Mouse (Mus musculus): ENCODE data around the gene Krtap9-3. TPM values are rescaled to one million over a fixed set of nuclear protein-coding genes. Genes with fewer than 3 reads are reported as not detected.

The Krtap9-3 gene
- polyA plus RNA-seq (2014; fragmentation: Illumina TruSeq; extraction: RNeasy Lipid Tissue Mini Kit (QIAGEN cat#74804); ENCODE audit: low read depth, low replicate concordance), result not detected

DNA sequence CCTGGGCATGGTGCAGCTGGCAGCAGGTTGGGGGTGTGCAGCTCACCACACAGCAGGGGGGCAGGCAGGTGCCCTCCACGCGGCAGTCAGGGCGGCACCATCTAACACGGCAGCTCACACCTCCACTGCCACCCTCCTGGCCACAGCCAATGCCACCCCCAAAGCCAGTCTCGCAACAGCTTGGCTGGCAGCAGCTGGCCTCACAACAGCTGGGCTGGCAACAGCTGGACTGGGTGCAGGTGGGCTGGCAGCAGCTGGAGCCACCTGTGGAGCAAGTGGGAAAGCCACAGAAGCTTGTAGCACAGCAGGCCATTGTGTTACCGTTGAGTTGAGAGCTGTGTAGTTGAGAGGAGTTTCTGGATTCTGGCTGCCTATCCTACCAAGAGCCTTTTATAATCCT is at the start of gene Krtap9-3:
Gene Krtap9-3 (minus strand): TSS at position 364 of the 400 bp plus-strand sequence.

DNA sequence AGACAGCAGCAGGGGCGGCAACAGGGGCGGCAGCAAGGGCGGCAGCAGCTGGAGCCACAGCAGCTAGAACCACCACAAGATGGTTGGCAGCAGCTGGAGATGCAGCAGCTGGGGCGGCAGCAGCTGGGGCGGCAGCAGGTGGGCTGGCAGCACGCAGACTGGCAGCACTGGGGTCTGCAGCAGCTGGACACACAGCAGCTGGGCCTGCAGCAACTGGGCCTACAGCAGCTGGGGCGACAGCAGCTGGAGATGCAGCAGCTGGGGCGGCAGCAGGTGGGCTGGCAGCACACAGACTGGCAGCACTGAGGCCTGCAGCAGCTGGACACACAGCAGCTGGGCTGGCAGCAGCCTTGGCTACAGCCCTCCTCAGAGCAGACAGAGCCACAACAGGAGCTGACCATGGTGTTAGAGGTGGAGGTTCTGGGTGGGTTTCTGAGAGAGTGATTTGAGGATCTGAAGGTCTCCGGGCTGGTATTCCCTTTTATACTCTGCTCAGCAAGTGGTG is 45.8 kb upstream of the Krtap9-3 start, which contains the start of gene Krtap4-7:
Gene Krtap4-7 (minus strand): TSS at position 455 of the 505 bp plus-strand sequence.

GRCm38 (mm10) chr11:99634653-99635134 is 36.8 kb upstream of the Krtap9-3 start, which contains the start of gene Krtap4-2:
Krtap4-2 (minus strand) TSS chr11:99635084.

DNA sequence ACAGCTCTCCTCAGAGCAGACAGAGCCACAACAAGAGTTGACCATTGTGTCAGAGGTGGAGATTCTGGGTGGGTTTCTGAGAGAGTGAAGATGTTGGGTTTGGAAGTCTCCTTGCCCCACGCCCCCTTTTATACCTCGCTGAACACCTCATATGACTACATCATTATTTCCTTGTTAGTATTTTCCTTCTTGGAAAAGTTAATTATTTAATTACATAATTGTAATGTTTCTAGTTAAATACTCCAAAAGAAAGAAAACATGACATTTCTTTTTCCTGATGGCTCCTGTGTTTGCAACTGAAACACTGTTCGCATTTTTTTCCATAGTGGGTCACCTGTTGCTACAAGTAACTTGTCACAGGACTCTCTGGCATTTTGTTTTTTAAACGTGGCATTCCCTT is 30.2 kb upstream of the Krtap9-3 start, which contains the start of gene Krtap4-1:
Gene Krtap4-1 (minus strand): TSS at position 101 of the 400 bp plus-strand sequence.

DNA sequence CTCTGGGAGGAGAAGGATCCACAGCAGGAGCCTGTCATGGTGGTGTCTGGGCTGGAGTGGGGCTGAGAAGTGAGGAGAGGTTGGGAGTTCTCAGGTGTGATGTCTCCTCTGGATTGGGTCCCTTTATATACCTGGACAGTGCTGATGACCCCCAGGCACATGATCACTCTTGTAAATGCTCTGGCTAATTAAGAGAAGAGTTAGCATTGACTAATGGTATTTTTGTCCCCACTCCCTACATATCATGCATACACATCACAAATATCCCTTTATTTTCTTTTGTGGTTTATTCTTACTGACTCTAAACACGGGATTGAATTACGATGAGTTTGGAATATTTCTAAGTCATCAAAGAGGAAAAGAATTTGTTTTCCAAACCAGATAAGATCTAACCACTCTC is 22.4 kb upstream of the Krtap9-3 start, which contains the start of gene Gm11562:
Gene Gm11562 (minus strand): TSS at position 101 of the 400 bp plus-strand sequence.

GRCm38 (mm10) chr11:99614796-99615363 is 17.0 kb upstream of the Krtap9-3 start, which contains the start of gene Krtap2-4:
Krtap2-4 (minus strand) TSS chr11:99614846.

GRCm38 (mm10) chr11:99610089-99610488 is 12.2 kb upstream of the Krtap9-3 start, which contains the start of gene Gm11937:
Gm11937 (minus strand) TSS chr11:99610189.

DNA sequence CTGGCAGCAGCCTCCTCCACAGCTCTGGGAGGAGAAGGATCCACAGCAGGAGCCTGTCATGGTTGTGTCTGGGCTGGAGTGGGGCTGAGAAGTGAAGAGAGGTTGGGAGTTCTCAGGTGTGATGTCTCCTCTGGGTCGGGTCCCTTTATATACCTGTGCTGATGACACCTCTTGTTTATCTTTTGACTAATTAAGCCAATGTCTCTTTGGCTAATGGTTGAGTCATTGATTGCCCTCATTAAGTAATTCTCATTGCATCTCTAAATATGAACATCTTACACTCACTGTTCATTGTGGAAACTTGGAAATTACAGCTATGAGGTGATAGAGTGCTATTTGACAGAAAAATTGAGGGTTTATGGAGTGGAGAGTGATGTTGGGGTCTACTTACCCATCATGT is 5.3 kb upstream of the Krtap9-3 start, which contains the start of gene Gm11938:
Gene Gm11938 (minus strand): TSS at position 101 of the 400 bp plus-strand sequence.

DNA sequence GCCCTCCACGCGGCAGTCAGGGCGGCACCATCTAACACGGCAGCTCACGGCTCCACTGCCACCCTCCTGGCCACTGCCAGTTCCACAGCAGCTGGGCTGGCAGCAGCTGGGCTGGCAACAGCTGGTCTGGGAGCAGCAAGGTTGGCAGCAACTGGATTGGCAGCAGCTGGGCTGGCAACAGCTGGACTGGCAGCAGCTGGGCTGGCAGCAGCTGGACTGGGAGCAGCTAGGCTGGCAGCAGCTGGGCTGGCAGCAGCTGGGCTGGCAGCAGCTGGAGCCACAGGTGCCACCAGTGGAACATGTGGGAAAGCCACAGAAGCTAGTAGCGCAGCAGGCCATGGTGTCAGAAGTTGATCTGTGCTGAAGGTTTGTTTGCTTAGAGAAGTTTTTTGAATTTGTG is 6.9 kb downstream of the Krtap9-3 start, which contains the start of gene Krtap1-3:
Gene Krtap1-3 (minus strand): TSS at position 359 of the 400 bp plus-strand sequence.

DNA sequence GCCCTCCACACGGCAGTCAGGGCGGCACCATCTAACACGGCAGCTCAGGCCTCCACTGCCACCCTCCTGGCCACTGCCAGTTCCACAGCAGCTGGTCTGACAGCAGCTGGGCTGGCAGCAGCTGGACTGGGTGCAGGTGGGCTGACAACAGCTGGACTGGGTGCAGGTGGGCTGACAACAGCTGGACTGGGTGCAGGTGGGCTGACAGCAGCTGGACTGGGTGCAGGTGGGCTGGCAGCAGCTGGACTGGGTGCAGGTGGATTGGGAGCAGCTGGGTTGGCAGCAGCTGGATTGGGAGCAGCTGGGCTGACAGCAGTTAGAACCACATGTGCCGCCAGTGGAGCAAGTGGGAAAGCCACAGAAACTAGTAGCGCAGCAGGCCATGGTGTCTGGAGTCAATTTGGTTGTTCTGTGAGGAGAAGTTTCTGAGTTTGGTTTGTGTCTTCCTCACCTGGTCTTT is 14.6 kb downstream of the Krtap9-3 start, which contains the start of gene Krtap1-4:
Gene Krtap1-4 (minus strand): TSS at position 410 of the 460 bp plus-strand sequence.

GRCm38 (mm10) chr11:99580636-99581035 is 17.3 kb downstream of the Krtap9-3 start, which contains the start of gene Krtap1-5:
Krtap1-5 (minus strand) TSS chr11:99581016.

DNA sequence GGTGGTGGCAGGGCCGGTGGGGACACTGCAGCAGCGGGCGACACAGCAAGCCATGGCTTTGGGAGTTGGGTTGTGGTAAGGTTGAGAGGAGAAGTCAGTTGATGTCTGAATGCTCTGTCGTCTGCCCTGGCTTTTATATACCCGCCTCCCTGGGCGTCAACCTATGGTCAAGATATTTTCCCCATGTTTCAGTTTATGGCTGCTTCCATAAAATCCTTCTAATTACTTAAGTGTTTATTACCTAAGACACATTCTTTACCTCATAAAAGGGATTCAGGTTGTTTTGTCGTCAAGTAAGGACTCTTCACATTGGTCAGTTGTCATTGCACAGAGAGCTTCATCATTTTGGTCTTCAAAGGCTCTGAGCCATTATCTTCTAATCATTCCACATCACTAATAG is 31.4 kb downstream of the Krtap9-3 start, which contains the start of gene Krtap3-1:
Gene Krtap3-1 (minus strand): TSS at position 101 of the 400 bp plus-strand sequence.

GRCm38 (mm10) chr11:99559366-99559765 is 38.5 kb downstream of the Krtap9-3 start, which contains the start of gene Gm11939:
Gm11939 (minus strand) TSS chr11:99559466.

GRCm38 (mm10) chr11:99556753-99557152 is 41.2 kb downstream of the Krtap9-3 start, which contains the start of gene Krtap3-2:
Krtap3-2 (minus strand) TSS chr11:99556853.

GRCm38 (mm10) chr11:99550765-99551164 is 47.1 kb downstream of the Krtap9-3 start, which contains the start of gene Krtap3-3:
Krtap3-3 (minus strand) TSS chr11:99550865.

Other genes with a start within 250 kb of the Krtap9-3 start
- not detected for gene Krt27, start 247.0 kb downstream of the Krtap9-3 start, polyA plus RNA-seq (2014; fragmentation: Illumina TruSeq; extraction: RNeasy Lipid Tissue Mini Kit (QIAGEN cat#74804); ENCODE audit: low read depth, low replicate concordance)
- gene Krt28, start 223.2 kb downstream of the Krtap9-3 start, polyA plus RNA-seq (2014; fragmentation: Illumina TruSeq; extraction: RNeasy Lipid Tissue Mini Kit (QIAGEN cat#74804); ENCODE audit: low read depth, low replicate concordance), result not detected
- gene Krt10, start 208.7 kb downstream of the Krtap9-3 start, polyA plus RNA-seq (2014; fragmentation: Illumina TruSeq; extraction: RNeasy Lipid Tissue Mini Kit (QIAGEN cat#74804); ENCODE audit: low read depth, low replicate concordance), result 6.3 TPM
- not detected for gene Krt12, start 175.8 kb downstream of the Krtap9-3 start, polyA plus RNA-seq (2014; fragmentation: Illumina TruSeq; extraction: RNeasy Lipid Tissue Mini Kit (QIAGEN cat#74804); ENCODE audit: low read depth, low replicate concordance)
- gene Krt20, start 160.0 kb downstream of the Krtap9-3 start, polyA plus RNA-seq (2014; fragmentation: Illumina TruSeq; extraction: RNeasy Lipid Tissue Mini Kit (QIAGEN cat#74804); ENCODE audit: low read depth, low replicate concordance), result not detected
- 2.0 TPM for gene Krt23, start 105.0 kb downstream of the Krtap9-3 start, polyA plus RNA-seq (2014; fragmentation: Illumina TruSeq; extraction: RNeasy Lipid Tissue Mini Kit (QIAGEN cat#74804); ENCODE audit: low read depth, low replicate concordance)
- not detected for gene Krt39, start 76.8 kb downstream of the Krtap9-3 start, polyA plus RNA-seq (2014; fragmentation: Illumina TruSeq; extraction: RNeasy Lipid Tissue Mini Kit (QIAGEN cat#74804); ENCODE audit: low read depth, low replicate concordance)
- gene Krt40, start 54.9 kb downstream of the Krtap9-3 start, polyA plus RNA-seq (2014; fragmentation: Illumina TruSeq; extraction: RNeasy Lipid Tissue Mini Kit (QIAGEN cat#74804); ENCODE audit: low read depth, low replicate concordance), result not detected
- not detected for gene Krtap3-3, start 47.2 kb downstream of the Krtap9-3 start, polyA plus RNA-seq (2014; fragmentation: Illumina TruSeq; extraction: RNeasy Lipid Tissue Mini Kit (QIAGEN cat#74804); ENCODE audit: low read depth, low replicate concordance)
- gene Krtap3-2, start 41.3 kb downstream of the Krtap9-3 start, polyA plus RNA-seq (2014; fragmentation: Illumina TruSeq; extraction: RNeasy Lipid Tissue Mini Kit (QIAGEN cat#74804); ENCODE audit: low read depth, low replicate concordance), result not detected
- gene Gm11939, start 38.6 kb downstream of the Krtap9-3 start, polyA plus RNA-seq (2014; fragmentation: Illumina TruSeq; extraction: RNeasy Lipid Tissue Mini Kit (QIAGEN cat#74804); ENCODE audit: low read depth, low replicate concordance), result not detected
- not detected for gene Krtap3-1, start 31.5 kb downstream of the Krtap9-3 start, polyA plus RNA-seq (2014; fragmentation: Illumina TruSeq; extraction: RNeasy Lipid Tissue Mini Kit (QIAGEN cat#74804); ENCODE audit: low read depth, low replicate concordance)
- not detected for gene Krtap1-5, start 17.1 kb downstream of the Krtap9-3 start, polyA plus RNA-seq (2014; fragmentation: Illumina TruSeq; extraction: RNeasy Lipid Tissue Mini Kit (QIAGEN cat#74804); ENCODE audit: low read depth, low replicate concordance)
- not detected for gene Krtap1-4, start 14.5 kb downstream of the Krtap9-3 start, polyA plus RNA-seq (2014; fragmentation: Illumina TruSeq; extraction: RNeasy Lipid Tissue Mini Kit (QIAGEN cat#74804); ENCODE audit: low read depth, low replicate concordance)
- not detected for gene Krtap1-3, start 6.8 kb downstream of the Krtap9-3 start, polyA plus RNA-seq (2014; fragmentation: Illumina TruSeq; extraction: RNeasy Lipid Tissue Mini Kit (QIAGEN cat#74804); ENCODE audit: low read depth, low replicate concordance)
- gene Gm11938, start 5.2 kb upstream of the Krtap9-3 start, polyA plus RNA-seq (2014; fragmentation: Illumina TruSeq; extraction: RNeasy Lipid Tissue Mini Kit (QIAGEN cat#74804); ENCODE audit: low read depth, low replicate concordance), result not detected
- not detected for gene Gm11937, start 12.1 kb upstream of the Krtap9-3 start, polyA plus RNA-seq (2014; fragmentation: Illumina TruSeq; extraction: RNeasy Lipid Tissue Mini Kit (QIAGEN cat#74804); ENCODE audit: low read depth, low replicate concordance)
- not detected for gene Krtap2-4, start 16.7 kb upstream of the Krtap9-3 start, polyA plus RNA-seq (2014; fragmentation: Illumina TruSeq; extraction: RNeasy Lipid Tissue Mini Kit (QIAGEN cat#74804); ENCODE audit: low read depth, low replicate concordance)
- not detected for gene Gm11562, start 22.3 kb upstream of the Krtap9-3 start, polyA plus RNA-seq (2014; fragmentation: Illumina TruSeq; extraction: RNeasy Lipid Tissue Mini Kit (QIAGEN cat#74804); ENCODE audit: low read depth, low replicate concordance)
- gene Krtap4-1, start 30.1 kb upstream of the Krtap9-3 start, polyA plus RNA-seq (2014; fragmentation: Illumina TruSeq; extraction: RNeasy Lipid Tissue Mini Kit (QIAGEN cat#74804); ENCODE audit: low read depth, low replicate concordance), result not detected
- not detected for gene Krtap4-2, start 37.0 kb upstream of the Krtap9-3 start, polyA plus RNA-seq (2014; fragmentation: Illumina TruSeq; extraction: RNeasy Lipid Tissue Mini Kit (QIAGEN cat#74804); ENCODE audit: low read depth, low replicate concordance)
- gene Krtap4-7, start 46.0 kb upstream of the Krtap9-3 start, polyA plus RNA-seq (2014; fragmentation: Illumina TruSeq; extraction: RNeasy Lipid Tissue Mini Kit (QIAGEN cat#74804); ENCODE audit: low read depth, low replicate concordance), result not detected
- gene Gm11555, start 52.1 kb upstream of the Krtap9-3 start, polyA plus RNA-seq (2014; fragmentation: Illumina TruSeq; extraction: RNeasy Lipid Tissue Mini Kit (QIAGEN cat#74804); ENCODE audit: low read depth, low replicate concordance), result not detected
- not detected for gene Gm11563, start 60.9 kb upstream of the Krtap9-3 start, polyA plus RNA-seq (2014; fragmentation: Illumina TruSeq; extraction: RNeasy Lipid Tissue Mini Kit (QIAGEN cat#74804); ENCODE audit: low read depth, low replicate concordance)
- not detected for gene Krtap4-6, start 67.9 kb upstream of the Krtap9-3 start, polyA plus RNA-seq (2014; fragmentation: Illumina TruSeq; extraction: RNeasy Lipid Tissue Mini Kit (QIAGEN cat#74804); ENCODE audit: low read depth, low replicate concordance)
- not detected for gene Gm14190, start 92.6 kb upstream of the Krtap9-3 start, polyA plus RNA-seq (2014; fragmentation: Illumina TruSeq; extraction: RNeasy Lipid Tissue Mini Kit (QIAGEN cat#74804); ENCODE audit: low read depth, low replicate concordance)
- gene Gm14180, start 136.2 kb upstream of the Krtap9-3 start, polyA plus RNA-seq (2014; fragmentation: Illumina TruSeq; extraction: RNeasy Lipid Tissue Mini Kit (QIAGEN cat#74804); ENCODE audit: low read depth, low replicate concordance), result not detected
- gene Gm11595, start 174.8 kb upstream of the Krtap9-3 start, polyA plus RNA-seq (2014; fragmentation: Illumina TruSeq; extraction: RNeasy Lipid Tissue Mini Kit (QIAGEN cat#74804); ENCODE audit: low read depth, low replicate concordance), result not detected
- not detected for gene Krtap4-8, start 182.6 kb upstream of the Krtap9-3 start, polyA plus RNA-seq (2014; fragmentation: Illumina TruSeq; extraction: RNeasy Lipid Tissue Mini Kit (QIAGEN cat#74804); ENCODE audit: low read depth, low replicate concordance)
- gene Krtap4-9, start 187.1 kb upstream of the Krtap9-3 start, polyA plus RNA-seq (2014; fragmentation: Illumina TruSeq; extraction: RNeasy Lipid Tissue Mini Kit (QIAGEN cat#74804); ENCODE audit: low read depth, low replicate concordance), result not detected
- not detected for gene Gm11596, start 195.4 kb upstream of the Krtap9-3 start, polyA plus RNA-seq (2014; fragmentation: Illumina TruSeq; extraction: RNeasy Lipid Tissue Mini Kit (QIAGEN cat#74804); ENCODE audit: low read depth, low replicate concordance)
- gene Gm11569, start 200.8 kb upstream of the Krtap9-3 start, polyA plus RNA-seq (2014; fragmentation: Illumina TruSeq; extraction: RNeasy Lipid Tissue Mini Kit (QIAGEN cat#74804); ENCODE audit: low read depth, low replicate concordance), result not detected
- gene Gm11554, start 206.3 kb upstream of the Krtap9-3 start, polyA plus RNA-seq (2014; fragmentation: Illumina TruSeq; extraction: RNeasy Lipid Tissue Mini Kit (QIAGEN cat#74804); ENCODE audit: low read depth, low replicate concordance), result not detected
- not detected for gene Krtap4-13, start 211.8 kb upstream of the Krtap9-3 start, polyA plus RNA-seq (2014; fragmentation: Illumina TruSeq; extraction: RNeasy Lipid Tissue Mini Kit (QIAGEN cat#74804); ENCODE audit: low read depth, low replicate concordance)
- not detected for gene Gm11564, start 217.6 kb upstream of the Krtap9-3 start, polyA plus RNA-seq (2014; fragmentation: Illumina TruSeq; extraction: RNeasy Lipid Tissue Mini Kit (QIAGEN cat#74804); ENCODE audit: low read depth, low replicate concordance)
- not detected for gene 2300003K06Rik, start 240.0 kb upstream of the Krtap9-3 start, polyA plus RNA-seq (2014; fragmentation: Illumina TruSeq; extraction: RNeasy Lipid Tissue Mini Kit (QIAGEN cat#74804); ENCODE audit: low read depth, low replicate concordance)